Mouse (Mus musculus) cerebellum, adult 9-10 months (tissue): ENCODE measurements around the gene Gm5475.

Experiments
- DNase-seq: peaks from one replicate; pipeline ENCODE4 v3.0.0; 2022

The Gm5475 gene

GRCm38 (mm10) chr15:100414011-100414410 is 7.9 kb upstream of the Gm5475 start:
- DNase-seq: no peak

DNA sequence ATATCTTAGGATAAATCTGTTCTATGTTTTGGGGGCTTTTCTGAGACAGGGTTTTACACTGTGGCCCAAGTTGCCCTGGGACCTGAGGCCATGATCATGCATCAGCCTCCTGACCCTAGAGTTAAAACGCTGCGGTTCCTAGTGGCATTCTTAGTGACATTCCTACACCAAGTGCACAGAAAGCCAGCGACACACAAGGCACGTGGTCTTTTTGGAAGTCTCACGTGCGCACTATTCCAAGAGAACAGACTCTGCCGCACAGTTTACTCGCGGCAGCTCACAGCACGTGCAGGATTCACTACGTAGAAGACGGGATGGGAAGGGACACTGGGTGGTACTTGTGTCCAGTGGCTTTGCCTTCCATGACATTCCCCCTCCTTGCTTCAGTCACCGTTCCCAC is 7.0 kb upstream of the Gm5475 start:
- DNase-seq: no peak

- DNase-seq: no peak
These were observed 6.3 kb upstream of the Gm5475 start for GRCm38 (mm10) chr15:100415684-100416083.

DNA sequence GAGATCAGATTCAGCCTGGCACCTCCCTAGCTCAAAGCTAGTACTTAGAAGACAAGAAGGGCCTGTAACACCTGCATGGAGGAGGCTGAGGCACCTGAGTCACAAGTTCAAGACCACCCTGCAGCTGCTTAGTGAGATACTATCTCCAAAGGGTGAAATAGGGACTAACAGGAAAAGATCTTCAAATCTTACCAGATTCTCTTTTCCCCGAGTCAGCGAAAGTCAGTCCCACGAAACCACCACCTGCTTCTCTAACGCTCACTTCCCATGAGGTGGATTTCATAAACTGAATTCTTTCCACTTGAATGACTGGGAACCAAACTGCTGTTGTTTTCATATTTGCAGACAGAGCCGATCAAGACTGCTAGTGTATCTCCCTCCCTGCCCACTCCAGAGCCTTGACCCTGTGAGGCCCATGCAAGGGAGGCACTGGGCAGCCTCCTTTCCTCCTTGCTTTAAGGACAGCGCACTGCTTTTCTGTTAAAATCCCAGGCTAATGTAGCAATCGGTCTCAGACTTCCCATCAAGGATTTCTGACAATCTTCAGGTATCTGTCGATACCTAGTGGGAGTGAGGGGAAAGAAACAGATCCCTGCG is 4.0 kb upstream of the Gm5475 start:
- no peak for DNase-seq

- no peak for DNase-seq
These were observed 2.6 kb upstream of the Gm5475 start for GRCm38 (mm10) chr15:100419311-100419710.

DNA sequence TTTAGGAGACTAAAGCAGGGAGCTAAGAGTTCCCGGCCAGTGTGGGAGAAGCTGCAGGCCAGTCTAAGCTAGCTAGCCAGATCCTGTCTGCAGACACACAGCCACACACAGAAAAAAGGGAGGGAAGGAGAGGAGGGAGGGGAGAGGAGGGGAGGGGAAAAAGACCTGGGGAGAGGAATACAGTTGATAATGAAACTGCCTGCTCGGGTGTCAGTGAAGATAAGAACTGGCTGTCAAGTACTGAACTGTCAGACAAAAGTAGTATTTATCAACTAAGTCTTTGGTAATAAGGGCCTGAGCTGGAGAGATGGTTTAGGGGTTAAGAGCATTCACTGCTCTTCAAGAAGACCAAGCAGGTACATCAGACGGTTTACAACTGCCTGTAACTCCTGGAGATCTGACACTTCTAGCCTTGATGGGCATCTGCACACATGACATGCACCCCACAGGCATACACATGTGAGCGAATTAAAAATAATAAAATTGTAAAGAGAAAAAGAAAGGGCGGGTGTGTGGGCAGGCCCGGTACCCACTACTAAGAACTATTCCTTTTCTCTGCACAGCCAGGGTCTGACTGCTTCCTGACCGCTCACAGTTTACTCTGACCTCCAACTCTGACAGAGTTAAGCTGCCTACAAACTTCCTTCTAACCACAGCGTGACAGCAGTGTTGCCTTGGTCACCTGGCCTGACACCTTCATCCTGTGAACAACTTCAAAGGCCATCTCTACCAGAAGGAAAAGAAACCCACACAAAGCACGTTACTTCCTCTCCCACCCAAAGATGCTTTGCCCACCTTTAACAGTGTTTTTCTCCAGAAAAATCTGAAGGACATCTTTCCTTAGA is 1.8 kb upstream of the Gm5475 start:
- DNase-seq: no peak

GRCm38 (mm10) chr15:100421059-100421757 is 739 bp upstream of the Gm5475 start:
- DNase-seq: no peak

DNA sequence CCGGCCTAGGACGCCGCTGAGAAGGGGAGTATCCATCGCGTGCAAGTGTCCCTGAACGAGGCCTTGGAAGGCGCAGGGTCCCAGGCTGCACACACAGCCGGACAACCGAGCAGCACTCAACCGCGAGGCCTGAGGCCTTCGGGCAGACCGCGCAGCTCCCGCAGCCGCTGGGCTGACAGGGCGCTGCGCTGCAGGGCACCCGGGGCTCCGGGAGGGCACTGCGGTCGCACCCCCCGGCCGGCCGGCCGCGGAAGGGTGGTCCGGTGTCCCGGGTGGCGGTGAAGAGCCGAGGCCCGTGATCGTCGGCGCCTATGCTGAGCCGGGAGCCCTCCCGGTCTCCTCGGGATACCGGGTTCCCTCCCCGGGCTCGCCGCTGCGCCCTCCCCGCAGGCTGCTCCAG is 529 bp downstream of the Gm5475 start:
- DNase-seq: no peak

DNA sequence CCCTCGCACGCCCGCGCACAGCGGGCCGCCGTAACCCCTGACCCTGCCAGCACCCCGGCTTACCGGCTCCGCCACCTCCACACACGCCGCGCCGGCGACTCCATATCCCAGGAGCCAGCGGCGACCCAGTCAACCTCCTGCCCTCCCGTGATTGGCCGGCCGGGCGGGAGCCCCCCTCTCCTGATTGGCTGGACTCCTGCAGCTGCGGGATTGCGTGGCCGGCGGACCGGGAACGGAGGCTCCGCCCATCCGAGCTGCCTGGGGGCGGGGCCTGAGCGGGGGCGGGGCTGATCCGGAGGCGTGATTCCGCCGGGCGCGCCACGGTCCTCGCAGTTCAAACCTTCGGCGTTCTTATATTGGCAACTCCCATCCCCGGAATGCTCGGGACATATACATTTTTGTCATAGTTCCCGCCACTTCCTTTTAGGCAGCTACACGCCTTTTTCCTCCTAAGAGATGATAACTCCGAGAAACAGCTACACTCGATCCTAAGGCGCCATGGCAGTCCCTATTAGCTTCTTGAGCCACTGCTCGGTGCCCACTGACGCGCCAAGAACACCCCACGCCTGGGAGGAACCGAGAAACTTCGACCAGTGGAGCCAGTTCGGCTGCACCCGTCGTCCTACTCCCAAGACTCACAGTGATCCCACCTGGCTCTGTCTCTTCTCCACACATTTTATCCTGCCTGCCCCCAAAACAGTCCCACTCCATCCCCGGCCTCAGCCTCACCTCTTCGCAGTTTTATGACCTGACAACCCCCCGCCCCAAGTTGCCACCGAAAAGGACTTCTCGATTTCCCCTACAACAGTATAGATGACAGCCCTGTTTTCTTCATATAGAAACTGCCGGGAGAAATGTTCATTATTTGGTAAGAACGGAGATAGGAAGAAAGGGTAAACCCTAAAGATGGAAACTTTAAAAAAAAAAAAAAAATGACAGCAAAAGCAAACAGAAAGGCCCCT is 1.2 kb downstream of the Gm5475 start:
- peak; percentile 96 for DNase-seq

- DNase-seq: no peak
These were observed 2.0 kb downstream of the Gm5475 start for GRCm38 (mm10) chr15:100423916-100424315.

DNA sequence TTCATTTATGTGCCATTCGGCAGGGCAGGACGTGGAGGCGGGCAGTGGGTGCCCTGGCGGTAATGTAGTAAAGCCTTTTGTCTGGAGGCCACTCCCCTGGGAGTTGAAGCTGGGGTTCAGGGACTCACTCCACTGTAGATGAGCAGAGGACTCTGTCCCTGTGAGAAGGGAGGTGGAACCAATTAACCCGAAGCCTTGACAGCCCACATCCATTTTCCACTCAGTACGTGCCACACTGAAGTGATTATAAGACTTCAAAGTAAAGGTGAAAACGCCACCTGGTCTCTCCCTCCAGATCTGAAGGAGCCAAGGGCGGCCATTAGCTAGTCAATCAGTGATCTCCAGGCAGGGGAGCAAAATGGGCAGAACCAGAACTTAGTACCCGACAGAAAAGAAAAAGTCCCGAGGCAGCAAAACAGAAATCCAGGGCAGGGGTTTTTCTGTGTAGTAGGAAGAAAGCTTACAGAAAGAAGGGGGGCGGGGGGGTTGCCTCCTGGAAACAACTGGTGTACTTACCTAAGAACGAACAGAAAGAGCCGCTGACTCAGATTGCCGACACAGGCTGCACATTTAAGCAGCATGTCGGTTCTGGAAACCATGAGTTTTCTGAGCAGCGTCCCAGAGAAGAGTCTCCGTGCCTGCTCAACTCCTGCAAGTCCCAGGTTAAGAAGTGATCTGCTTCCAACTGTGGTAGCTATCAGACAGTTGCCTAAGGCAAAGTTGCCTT is 2.6 kb downstream of the Gm5475 start, which contains the start of gene Slc11a2:
Gene Slc11a2 (minus strand): TSS at position 677 of the 727 bp plus-strand sequence.
- DNase-seq: no peak

- no peak for DNase-seq
These were observed 6.5 kb downstream of the Gm5475 start for GRCm38 (mm10) chr15:100428296-100428905.

- peak; percentile 60 for DNase-seq
These were observed 8.1 kb downstream of the Gm5475 start for GRCm38 (mm10) chr15:100429959-100430565.

- no peak for DNase-seq
These were observed 11.3 kb downstream of the Gm5475 start for GRCm38 (mm10) chr15:100433234-100433633.

DNA sequence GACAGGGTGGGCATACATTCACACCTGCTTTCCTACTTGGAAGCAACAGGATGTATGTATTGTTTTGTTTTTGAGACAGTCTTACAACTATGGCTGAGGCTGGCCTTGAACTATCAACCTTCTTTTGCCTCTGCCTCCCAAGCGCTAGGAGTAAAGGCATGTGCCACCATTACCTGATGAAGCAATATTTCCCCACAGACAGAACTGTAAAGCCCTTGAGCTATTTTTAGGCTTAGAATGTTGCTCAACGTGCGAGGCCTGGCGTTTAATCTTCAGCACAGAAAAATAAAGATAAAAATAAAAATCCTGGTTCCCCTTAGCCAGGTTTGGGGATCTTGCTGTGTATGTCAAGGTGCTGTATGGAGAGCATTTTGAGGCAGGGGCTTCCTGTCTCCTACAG is 14.2 kb downstream of the Gm5475 start:
- no peak for DNase-seq

GRCm38 (mm10) chr15:100436518-100436917 is 14.6 kb downstream of the Gm5475 start:
- no peak for DNase-seq

DNA sequence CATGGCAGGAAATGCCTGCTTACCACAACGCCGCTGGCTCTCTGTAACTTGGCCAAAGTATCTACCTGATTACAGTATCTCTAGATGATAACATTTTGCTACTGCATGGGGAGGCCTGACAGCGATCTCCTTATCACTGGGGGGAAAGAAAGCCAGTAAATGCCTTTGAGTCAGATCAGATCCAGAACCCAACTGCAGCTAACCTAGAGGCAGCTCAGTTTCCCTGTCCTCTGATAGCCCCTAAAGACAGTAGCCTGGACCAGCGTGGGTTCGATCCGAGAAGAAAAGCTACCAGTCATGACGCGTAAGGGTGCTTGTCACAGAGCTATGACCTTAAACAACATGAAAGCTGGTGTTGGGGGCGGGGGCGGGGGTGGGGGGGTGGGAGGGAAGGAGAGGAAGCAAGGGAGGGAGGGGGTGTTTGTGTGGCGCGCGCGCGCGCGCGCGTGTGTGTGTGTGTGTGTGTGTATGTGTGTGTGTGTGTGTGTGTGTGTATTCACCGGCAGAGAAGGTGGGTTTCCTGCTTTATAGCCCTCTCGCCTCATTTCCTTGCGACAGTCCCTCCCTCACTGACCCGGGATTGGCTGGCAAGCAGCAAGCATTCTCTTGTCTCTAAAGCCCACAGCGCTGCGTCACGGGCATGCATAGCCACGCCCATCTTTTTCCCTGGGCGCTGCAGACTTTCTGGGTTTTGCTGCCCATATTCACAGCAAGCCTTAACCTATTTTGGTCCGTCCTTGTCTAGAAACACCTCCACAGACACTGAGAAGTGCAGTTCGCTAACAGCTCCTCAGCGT is 21.4 kb downstream of the Gm5475 start:
- DNase-seq: peak; percentile 86

DNA sequence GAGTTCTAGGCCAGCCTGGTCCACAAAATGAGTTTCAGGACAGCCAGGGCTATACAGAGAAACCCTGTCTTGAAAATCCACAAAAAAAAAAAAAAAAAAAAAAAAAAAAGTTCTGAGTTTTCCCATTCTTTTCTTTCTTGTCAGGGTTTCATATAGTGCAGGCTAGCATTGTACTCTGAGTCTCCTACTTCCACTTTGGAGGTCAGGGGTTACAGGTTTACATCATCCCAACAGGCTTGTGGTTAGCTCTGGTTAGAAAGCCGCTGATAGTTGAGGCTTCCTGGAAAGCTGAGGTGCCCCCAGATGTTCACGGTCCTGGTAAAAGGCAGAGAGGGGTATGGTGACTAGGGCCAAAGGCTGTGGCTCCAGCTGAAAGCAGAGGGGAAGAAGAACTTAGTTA is 24.9 kb downstream of the Gm5475 start:
- no peak for DNase-seq

GRCm38 (mm10) chr15:100448572-100448971 is 26.6 kb downstream of the Gm5475 start:
- DNase-seq: no peak

- no peak for DNase-seq
These were observed 27.5 kb downstream of the Gm5475 start for GRCm38 (mm10) chr15:100449495-100449894.
